Mouse (Mus musculus): Measurements from ENCODE around the gene Itgb1.

DNA sequence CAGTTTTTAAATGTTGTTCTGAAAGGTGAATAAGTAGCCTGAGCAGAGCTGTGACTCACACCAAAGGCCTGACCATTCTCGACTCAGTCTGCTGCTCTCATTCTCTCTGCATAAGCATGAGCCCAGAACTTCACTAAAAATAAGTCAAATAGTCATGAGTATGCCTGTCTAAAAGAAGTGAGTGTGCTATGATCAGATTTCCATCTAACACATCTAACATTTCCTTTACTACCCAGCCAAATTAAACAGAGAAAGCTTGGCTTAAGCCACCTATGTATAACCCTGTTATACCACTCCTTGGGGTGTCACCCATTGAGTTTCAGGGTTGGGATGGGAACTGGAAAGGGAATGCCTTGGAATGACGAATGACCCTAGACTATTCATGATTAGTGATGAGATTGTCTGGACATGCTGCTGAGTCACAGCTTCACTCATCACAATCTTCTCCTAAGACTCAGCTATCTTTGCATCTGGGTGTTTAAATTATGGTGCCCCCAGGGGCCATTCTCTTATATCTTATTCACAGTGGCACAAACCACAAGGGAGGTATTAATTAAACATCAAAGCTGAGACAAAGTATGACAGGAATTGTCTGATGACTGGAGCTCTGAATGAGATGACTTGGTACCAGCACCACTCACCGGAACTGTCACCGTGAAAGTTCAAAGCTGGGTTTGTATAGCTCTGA lies 18.7 kb upstream of the Itgb1 start:
- TF ChIP-seq POLR2A (IDR thresholded peaks at IDR 0.05; ENCODE audit: low read depth, low read length) (no peak), MEF2A (IDR thresholded peaks at IDR 0.05; ENCODE audit: borderline replicate concordance, low read depth, low read length) (no peak), CTCF (conservative IDR thresholded peaks at IDR 0.05 in 1 of 2, IDR thresholded peaks at IDR 0.05 in 1 of 2; ENCODE audit: low read depth in 2 of 2, low read length in 2 of 2) (no peak), MAX (IDR thresholded peaks at IDR 0.05; ENCODE audit: low read length) (no peak), PAX5 (IDR thresholded peaks at IDR 0.05; ENCODE audit: low read length) (no peak), EP300 (IDR thresholded peaks at IDR 0.05; ENCODE audit: low read length) (no peak), POLR2AphosphoS2 (IDR thresholded peaks at IDR 0.05; ENCODE audit: low read depth, low read length) (no peak), RCOR1 (conservative IDR thresholded peaks at IDR 0.05; ENCODE audit: low read depth, low read length) (no peak)

Data from CH12.LX (cell line).